Mouse (Mus musculus) olfactory bulb, adult 2 months (tissue): ENCODE measurements at regions not wholly inside any gene's neighbourhood (a gene's known extent, or its start where the extent isn't known, plus 50 kb on each side); places are given as distances from the start of the nearest gene placed in this dataset.

ENCODE experiments used
- H3K27ac ChIP-seq: fragments of 200-500 bp; 2 replicates; pipeline ENCODE4 v1.5.1; 2012; ENCODE audit warnings: low read depth, low read length; ENCODE audit not compliant: insufficient read depth
- H3K4me1 ChIP-seq: fragments of 200-500 bp; 2 replicates; pipeline ENCODE4 v1.6.1; 2012; ENCODE audit warnings: low read length; ENCODE audit not compliant: control insufficient read depth, insufficient read depth
- H3K4me3 ChIP-seq: fragments of 200-500 bp; 2 replicates; pipeline ENCODE4 v1.5.1; 2012; ENCODE audit warnings: mild to moderate bottlenecking, low read depth, low read length, moderate library complexity; ENCODE audit not compliant: insufficient read depth
- CTCF ChIP-seq: fragments of 200-500 bp; IDR thresholded peaks from 2 replicates; pipeline ENCODE4 v1.5.1; 2012; ENCODE audit warnings: low read depth, mild to moderate bottlenecking, low read length, moderate library complexity; ENCODE audit not compliant: insufficient read depth
- POLR2A ChIP-seq: fragments of 200-500 bp; IDR thresholded peaks from 2 replicates; pipeline ENCODE4 v1.6.1; 2012; ENCODE audit warnings: mild to moderate bottlenecking, low read depth, low read length, moderate library complexity; ENCODE audit not compliant: insufficient read depth
- WGBS: fragments of 180-500 bp; shearing (Covaris S2); methylation state at CpG from one replicate; pipeline ENCODE4 v1.1.7; 2018; 5-methylcytosine and 5-hydroxymethylcytosine counted together

DNA sequence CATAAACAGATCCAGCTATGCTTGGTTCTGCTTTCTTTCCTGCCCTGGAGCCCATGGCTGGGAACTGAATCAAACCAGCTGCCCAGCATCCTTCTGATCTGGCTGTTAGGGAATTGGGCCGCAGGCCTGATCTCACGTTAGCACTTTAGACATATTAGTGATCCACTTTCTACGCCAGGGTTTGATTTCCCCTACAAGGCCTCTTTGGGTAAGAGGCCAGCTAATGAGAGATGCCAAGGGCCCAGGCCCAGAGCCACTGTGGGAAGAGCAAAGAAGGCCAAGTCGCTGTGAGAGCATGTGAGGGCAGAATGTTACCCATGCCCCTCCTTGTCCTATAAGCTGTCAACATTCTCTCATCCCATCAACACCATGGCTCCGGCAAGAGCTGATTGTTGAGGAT, 116.3 kb downstream of the Olfm1 start:
- TF ChIP-seq CTCF (no peak), POLR2A (no peak)
- H3K4me1 ChIP-seq = peaks cover 9% of the 10 kb centered on the region
- WGBS = 87% methylated on average over 5 of the region's 5 CpGs
- H3K4me3 ChIP-seq = no peak overlapping the region
- H3K27ac ChIP-seq = no peak overlapping the region

- WGBS = 70% methylated on average over 6 of the region's 6 CpGs
- Histone ChIP-seq H3K4me1 (peaks cover 4% of the 10 kb centered on the region), H3K4me3 (no peak overlapping the region), H3K27ac (no peak overlapping the region)
- TF ChIP-seq CTCF (no peak), POLR2A (no peak)
These were observed 119.4 kb downstream of the Olfm1 start for GRCm38 (mm10) chr2:28312212-28312611.

GRCm38 (mm10) chr2:28325502-28325901, 121.1 kb upstream of the Ppp1r26 start:
- Histone ChIP-seq H3K27ac (no peak overlapping the region), H3K4me1 (peaks cover 8% of the 10 kb centered on the region; the same call in 1 of the 2 replicates), H3K4me3 (no peak overlapping the region)
- 56% methylated on average over 11 of the region's 11 CpGs for WGBS
- TF ChIP-seq CTCF = no peak
- TF ChIP-seq POLR2A = no peak

GRCm38 (mm10) chr2:28326056-28326455, 120.5 kb upstream of the Ppp1r26 start:
- WGBS = 46% methylated on average over 6 of the region's 6 CpGs
- H3K4me3 ChIP-seq = no peak overlapping the region
- H3K27ac ChIP-seq = no peak overlapping the region
- TF ChIP-seq POLR2A = no peak
- TF ChIP-seq CTCF = no peak
- peaks cover 8% of the 10 kb centered on the region; the same call in 1 of the 2 replicates for H3K4me1 ChIP-seq

DNA sequence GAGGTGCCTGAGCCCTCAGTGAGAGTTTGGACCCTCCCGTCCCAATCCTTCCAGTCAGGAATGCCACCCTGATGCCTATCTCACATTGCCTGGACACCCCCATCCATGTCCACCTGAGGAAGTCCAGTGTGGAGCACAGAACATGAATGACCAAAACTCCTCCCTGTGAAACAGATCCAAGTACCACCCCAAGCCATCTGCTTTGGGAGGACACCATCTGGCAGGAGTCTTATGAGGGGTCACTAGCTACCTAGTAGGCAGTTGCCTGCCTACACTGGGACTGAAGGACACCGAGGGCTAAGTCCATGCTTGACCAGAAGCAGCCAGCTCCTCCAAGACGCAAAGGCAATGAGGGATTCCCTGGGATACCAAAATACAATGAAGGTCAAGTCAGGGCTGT, 119.9 kb upstream of the Ppp1r26 start:
- 96% methylated on average over 3 of the region's 3 CpGs for WGBS
- peaks cover 8% of the 10 kb centered on the region; the same call in 1 of the 2 replicates for H3K4me1 ChIP-seq
- TF ChIP-seq POLR2A (no peak), CTCF (no peak)

GRCm38 (mm10) chr2:28329130-28329529, 117.5 kb upstream of the Ppp1r26 start:
- WGBS = 92% methylated on average over 5 of the region's 5 CpGs
- Histone ChIP-seq H3K27ac (no peak overlapping the region), H3K4me3 (no peak overlapping the region), H3K4me1 (peaks cover 8% of the 10 kb centered on the region; the same call in 1 of the 2 replicates)
- TF ChIP-seq CTCF = no peak
- no peak for TF ChIP-seq POLR2A

More for the DNA sequence above, 119.9 kb upstream of the Ppp1r26 start:
- Histone ChIP-seq H3K4me3 (no peak overlapping the region), H3K27ac (no peak overlapping the region)

DNA sequence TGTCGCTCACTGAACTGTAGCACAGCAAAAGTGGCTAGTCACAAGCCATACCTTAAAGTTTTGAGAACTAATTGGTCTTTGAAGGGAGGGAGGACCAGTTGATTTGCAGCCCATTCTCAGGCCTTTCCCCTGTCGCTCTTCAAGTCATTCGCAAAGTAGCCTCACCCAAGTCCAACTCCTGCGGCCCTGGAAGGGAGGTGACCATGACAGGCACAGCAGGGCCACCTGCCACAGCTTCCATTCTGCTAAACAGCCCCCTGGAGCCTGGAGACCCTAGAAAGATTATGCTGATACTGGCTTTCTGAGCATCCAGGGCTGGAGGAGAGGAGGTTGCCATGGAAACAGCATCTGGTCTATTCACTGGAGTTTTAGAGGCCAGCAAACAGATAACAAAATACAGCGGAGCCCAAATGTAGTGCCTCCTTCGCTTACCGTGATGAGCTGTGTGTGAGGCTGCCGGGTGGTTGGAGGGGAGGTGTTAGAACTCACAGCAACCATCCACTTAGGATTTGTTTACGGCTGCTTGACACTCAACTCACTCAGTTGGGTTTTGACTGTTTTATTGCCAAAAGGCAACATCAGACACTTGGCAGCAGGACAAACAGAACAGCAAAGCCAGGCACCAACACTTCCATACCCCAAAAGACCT, 111.3 kb upstream of the Ppp1r26 start:
- TF ChIP-seq CTCF = no peak
- TF ChIP-seq POLR2A = no peak
- Histone ChIP-seq H3K4me3 (no peak overlapping the region), H3K4me1 (peaks cover 14% of the 10 kb centered on the region), H3K27ac (no peak overlapping the region)
- whole genome bisulfite sequencing = 30% methylated on average over 9 of the region's 9 CpGs

DNA sequence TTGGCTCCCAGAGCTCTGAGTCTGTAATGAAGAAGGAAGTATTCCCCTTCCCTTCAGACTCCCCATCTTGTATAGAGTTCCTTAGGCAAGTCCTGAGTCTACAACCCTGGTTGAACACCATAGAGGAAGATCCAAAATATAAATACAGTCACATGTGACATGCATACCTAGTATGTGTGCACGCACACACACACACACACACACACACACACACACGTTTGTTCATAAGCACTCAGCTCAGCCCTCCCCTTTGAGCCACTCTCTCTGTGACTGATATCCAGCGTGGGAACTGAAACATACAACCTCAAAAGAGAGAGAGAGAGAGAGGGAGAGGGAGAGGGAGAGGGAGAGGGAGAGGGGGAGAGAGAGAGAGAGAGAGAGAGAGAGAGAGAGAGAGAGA, 110.8 kb upstream of the Ppp1r26 start:
- 57% methylated on average over 3 of the region's 3 CpGs for WGBS
- no peak overlapping the region for H3K27ac ChIP-seq
- peaks cover 14% of the 10 kb centered on the region for H3K4me1 ChIP-seq
- no peak for TF ChIP-seq CTCF
- TF ChIP-seq POLR2A = no peak
- H3K4me3 ChIP-seq = no peak overlapping the region

- Histone ChIP-seq H3K4me3 (no peak overlapping the region), H3K27ac (no peak overlapping the region), H3K4me1 (peaks cover 14% of the 10 kb centered on the region)
- 62% methylated on average over 17 of the region's 17 CpGs for WGBS
- TF ChIP-seq CTCF (no peak), POLR2A (no peak)
These were observed 110.0 kb upstream of the Ppp1r26 start for GRCm38 (mm10) chr2:28336349-28337309.
